Mouse (Mus musculus) megakaryocyte progenitor cell, adult 5-6 weeks (primary cell): Measurements from ENCODE around the gene Ildr1. TPM values are rescaled to one million over a fixed set of nuclear protein-coding genes. Genes with fewer than 3 reads are reported as not detected.

Source experiments
- ATAC-seq: replicated peaks from 2 replicates; pipeline ENCODE4 v1.8.0; 2016; ENCODE audit warnings: mild to moderate bottlenecking, moderate TSS enrichment, inconsistent platforms; ENCODE audit not compliant: poor library complexity
- total RNA-seq, 2 experiments: library from RNA; stranded (forward) in 1 of 2; stranded (reverse) in 1 of 2; fragments of 157-497, 149-512 nt in 1 of 2; fragments of 200-1000 nt in 1 of 2; gene quantifications; 2 replicates each; pipeline versions ENCODE4 v1.2.3 to v1.2.4; 2015 to 2017

The Ildr1 gene
- total RNA-seq, 2 experiments from 2014 or later, result 0.15 TPM; not detected in 1

DNA sequence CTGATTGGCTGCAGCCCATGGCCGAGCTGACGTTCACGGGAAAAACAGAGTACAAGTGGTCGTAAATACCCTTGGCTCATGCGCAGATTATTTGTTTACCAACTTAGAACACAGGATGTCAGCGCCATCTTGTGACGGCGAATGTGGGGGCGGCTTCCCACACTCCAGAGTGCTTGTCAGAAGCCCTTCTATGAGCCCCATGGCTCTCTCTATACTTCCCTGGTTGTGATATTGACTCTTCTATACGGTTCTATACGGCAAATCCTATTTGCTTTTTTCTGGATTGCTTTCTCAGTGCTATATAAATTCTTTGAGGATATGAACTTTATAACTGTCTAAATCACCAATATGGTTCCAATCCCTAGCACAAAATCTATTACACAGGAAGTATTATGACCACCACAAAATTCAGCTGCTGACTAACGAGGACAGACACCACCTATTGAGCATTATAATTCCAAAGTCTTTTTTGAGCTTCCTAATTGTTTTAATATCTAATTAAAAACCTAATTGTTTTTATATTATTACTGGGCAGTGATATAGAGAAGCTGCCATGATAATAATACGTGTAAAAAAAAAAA is 76.5 kb downstream of the Ildr1 start:
- peak; percentile 63 for ATAC-seq

DNA sequence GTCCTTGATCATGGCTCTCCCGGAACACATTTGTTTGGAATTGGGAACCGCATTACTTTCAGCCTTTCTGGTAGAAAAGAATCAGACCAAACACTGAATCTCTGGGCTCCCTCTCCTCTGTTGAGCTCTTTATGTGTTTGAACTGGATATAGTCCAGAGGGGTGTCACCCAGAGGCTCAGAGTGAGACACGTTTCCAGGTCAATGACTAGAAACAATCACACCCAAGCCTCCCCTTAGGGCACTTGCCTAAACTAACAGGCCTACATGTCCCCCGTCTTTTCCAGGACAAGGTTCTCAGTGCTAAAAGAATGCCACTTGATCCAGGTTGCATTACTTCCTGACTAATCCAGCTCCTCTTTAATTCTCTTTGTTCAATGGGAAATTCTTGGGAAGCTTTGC is 77.1 kb downstream of the Ildr1 start:
- ATAC-seq, result no peak

DNA sequence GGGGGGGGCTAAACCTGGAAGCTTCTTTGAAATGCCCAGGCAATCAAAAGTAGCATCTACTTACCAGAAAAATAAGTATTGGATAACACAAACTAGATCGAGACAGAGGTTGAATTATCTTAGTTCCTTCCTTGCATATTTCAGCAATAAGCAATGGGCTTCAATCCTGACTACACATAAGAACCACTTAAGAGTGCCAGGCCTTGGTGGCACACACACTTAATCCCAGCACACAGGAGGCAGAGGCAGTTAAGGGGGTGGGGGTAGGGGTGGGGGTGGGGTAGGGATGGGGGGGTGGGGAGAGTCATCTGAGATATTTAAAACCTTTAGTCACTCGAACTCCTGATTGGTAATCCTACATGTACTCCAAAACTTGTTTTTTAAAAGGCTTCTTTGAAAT is 77.5 kb downstream of the Ildr1 start:
- no peak for ATAC-seq

DNA sequence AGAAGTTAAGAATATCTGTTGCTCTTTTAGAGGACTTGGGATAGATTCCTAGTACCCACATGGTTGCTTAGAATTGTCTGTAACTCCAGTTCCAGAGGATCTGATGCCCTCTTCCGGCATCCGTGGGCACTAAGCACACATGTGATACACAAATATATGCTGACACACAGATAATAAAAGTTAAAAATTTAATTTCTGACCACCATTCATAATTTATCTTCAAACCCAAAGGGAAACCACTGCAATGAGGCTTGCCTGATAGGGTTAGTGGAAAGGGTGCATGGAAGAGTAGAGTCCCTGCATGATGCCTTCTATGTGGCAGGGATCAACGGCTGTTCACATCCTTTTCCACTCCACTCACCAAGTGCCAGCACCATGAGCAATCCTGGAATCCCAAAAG is 77.9 kb downstream of the Ildr1 start:
- no peak for ATAC-seq

DNA sequence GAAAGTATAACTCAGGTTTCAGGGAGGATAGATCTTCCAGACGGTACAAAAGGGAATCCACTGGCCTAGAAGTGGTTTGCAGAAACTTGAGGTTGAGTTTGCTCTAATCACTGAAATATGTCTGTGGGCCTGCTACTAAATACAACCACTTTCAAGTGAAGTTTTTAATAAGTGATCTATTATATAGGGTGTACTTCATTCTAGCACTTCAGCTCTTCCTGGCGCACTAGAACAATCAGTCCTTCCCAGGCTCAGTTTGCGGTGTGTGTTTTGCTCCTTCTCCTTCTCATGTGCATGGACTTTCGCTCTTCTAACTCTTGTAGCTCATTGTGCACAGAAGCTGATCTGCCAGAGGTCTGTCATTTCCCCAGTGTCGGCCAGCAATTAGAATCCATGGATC is 79.2 kb downstream of the Ildr1 start:
- ATAC-seq, result no peak

DNA sequence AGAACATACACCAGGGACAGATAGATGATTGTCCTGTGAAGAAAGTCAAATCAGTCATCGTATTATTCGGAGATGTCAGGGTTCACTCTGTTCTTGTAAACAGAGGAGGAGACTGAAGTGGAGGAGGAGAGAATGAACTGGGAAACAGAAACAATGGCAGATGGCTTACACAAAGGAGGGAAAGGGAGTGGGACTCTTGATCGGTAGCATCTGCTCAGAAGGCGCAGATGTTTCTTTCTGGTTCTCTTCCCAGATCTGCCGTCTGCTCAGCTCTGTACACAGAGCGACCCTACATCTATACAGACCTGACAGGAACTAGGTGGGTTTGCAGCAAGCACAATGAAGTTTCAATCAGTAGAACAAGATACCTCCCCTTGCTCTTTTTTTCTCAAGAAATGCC is 81.9 kb downstream of the Ildr1 start:
- ATAC-seq, result no peak

Other genes starting within 250 kb of the Ildr1 start
- gene Stfa3, start 238.6 kb upstream of the Ildr1 start, total RNA-seq (2015), result 1.9 TPM in 1 of 2 replicates, not detected in the other
- gene Stfa3, start 238.6 kb upstream of the Ildr1 start, total RNA-seq (2017), result not detected in 2 replicates
- gene Casr, start 131.8 kb upstream of the Ildr1 start, total RNA-seq (2015), result not detected in 2 replicates
- not detected in 2 replicates for gene Casr, start 131.8 kb upstream of the Ildr1 start, total RNA-seq (2017)
- gene Cd86, start 27.9 kb upstream of the Ildr1 start, total RNA-seq (2015), result 2.6 and 3.2 TPM in 2 replicates
- 0.91 and 1.5 TPM in 2 replicates for gene Cd86, start 27.9 kb upstream of the Ildr1 start, total RNA-seq (2017)
- 5.3 and 7.5 TPM in 2 replicates for gene Slc15a2, start 91.0 kb downstream of the Ildr1 start, total RNA-seq (2015)
- gene Slc15a2, start 91.0 kb downstream of the Ildr1 start, total RNA-seq (2017), result 8.0 and 10.3 TPM in 2 replicates
- 12.7 and 18.7 TPM in 2 replicates for gene Iqcb1, start 134.4 kb downstream of the Ildr1 start, total RNA-seq (2015)
- 11.1 and 11.7 TPM in 2 replicates for gene Iqcb1, start 134.4 kb downstream of the Ildr1 start, total RNA-seq (2017)
- gene Eaf2, start 181.0 kb downstream of the Ildr1 start, total RNA-seq (2015), result 0.42 and 1.4 TPM in 2 replicates
- 1.1 TPM in 1 of 2 replicates, not detected in the other for gene Eaf2, start 181.0 kb downstream of the Ildr1 start, total RNA-seq (2017)
- 14.1 and 18.5 TPM in 2 replicates for gene Golgb1, start 181.2 kb downstream of the Ildr1 start, total RNA-seq (2015)
- gene Golgb1, start 181.2 kb downstream of the Ildr1 start, total RNA-seq (2017), result 30.7 and 37.1 TPM in 2 replicates
- gene Hcls1, start 241.0 kb downstream of the Ildr1 start, total RNA-seq (2015), result 17.2 and 21.3 TPM in 2 replicates
- gene Hcls1, start 241.0 kb downstream of the Ildr1 start, total RNA-seq (2017), result 134 and 150 TPM in 2 replicates